Mouse (Mus musculus) forebrain, embryonic 13.5 days (tissue): ENCODE measurements at regions not wholly inside any gene's neighbourhood (a gene's known extent, or its start where the extent isn't known, plus 50 kb on each side); places are given as distances from the start of the nearest gene placed in this dataset.
A peak's percentile ranks its signal among the peaks of the same experiment; 100 is the strongest.

Experiments
- ATAC-seq: fragments of 200-750 bp; cut with Nextera tagmentation; 2 replicates; pipeline ENCODE4 v1.8.0; 2017
- H3K27ac ChIP-seq: fragments of 300-500 bp; sonication (generic); 2 replicates; pipeline ENCODE4 v1.5.1; 2015; ENCODE audit warnings: inconsistent platforms, mild to moderate bottlenecking, moderate library complexity
- H3K27me3 ChIP-seq: fragments of 300-500 bp; sonication (generic); 2 replicates; pipeline ENCODE4 v1.6.1; 2015; ENCODE audit warnings: mild to moderate bottlenecking, inconsistent platforms
- H3K36me3 ChIP-seq: fragments of 300-500 bp; sonication (generic); 2 replicates; pipeline ENCODE4 v1.6.1; 2015; ENCODE audit warnings: mild to moderate bottlenecking, inconsistent platforms; ENCODE audit not compliant: poor library complexity, severe bottlenecking
- H3K4me1 ChIP-seq: fragments of 300-500 bp; sonication (generic); 2 replicates; pipeline ENCODE4 v1.6.1; 2015; ENCODE audit warnings: inconsistent platforms
- H3K4me2 ChIP-seq: fragments of 300-500 bp; sonication (generic); 2 replicates; pipeline ENCODE4 v1.6.1; 2015; ENCODE audit warnings: inconsistent platforms, mild to moderate bottlenecking, moderate library complexity
- H3K4me3 ChIP-seq: fragments of 300-500 bp; sonication (generic); 2 replicates; pipeline ENCODE4 v1.5.1; 2015; ENCODE audit warnings: mild to moderate bottlenecking, inconsistent platforms
- H3K9ac ChIP-seq: fragments of 300-500 bp; sonication (generic); 2 replicates; pipeline ENCODE4 v1.6.1; 2015; ENCODE audit warnings: mild to moderate bottlenecking, inconsistent platforms
- H3K9me3 ChIP-seq: fragments of 300-500 bp; sonication (generic); replicated peaks from 2 replicates; pipeline ENCODE4 v1.6.1; 2016; ENCODE audit warnings: inconsistent platforms
- WGBS: fragments of 180-500 bp; shearing (Covaris S2); methylation state at CpG from one replicate; pipeline ENCODE4 v1.1.7; 2015; 5-methylcytosine and 5-hydroxymethylcytosine counted together

- no peaks in the 10 kb centered on the region for H3K36me3 ChIP-seq
- no peak overlapping the region for H3K27ac ChIP-seq
- H3K4me2 ChIP-seq, result no peak overlapping the region
- no peak overlapping the region for H3K4me3 ChIP-seq
- WGBS, result 91% methylated on average over 4 of the region's 4 CpGs
- no peaks in the 10 kb centered on the region for H3K27me3 ChIP-seq
- no peaks in the 10 kb centered on the region for H3K4me1 ChIP-seq
- no peak for ATAC-seq
- no peak overlapping the region for H3K9ac ChIP-seq
- H3K9me3 ChIP-seq, result no peaks in the 10 kb centered on the region
These were observed 214.5 kb upstream of the Nbea start for GRCm38 (mm10) chr3:56397851-56398496.

- H3K36me3 ChIP-seq, result no peaks in the 10 kb centered on the region
- H3K4me2 ChIP-seq, result no peak overlapping the region
- 0 out of 2 replicates have a peak overlapping the region, but pooled peaks have one; percentile 8 for H3K27ac ChIP-seq
- peak; percentile 92 for ATAC-seq
- H3K9me3 ChIP-seq, result no peaks in the 10 kb centered on the region
- 80% methylated on average over 5 of the region's 5 CpGs for WGBS
- no peaks in the 10 kb centered on the region for H3K27me3 ChIP-seq
- H3K9ac ChIP-seq, result no peak overlapping the region
- H3K4me3 ChIP-seq, result no peak overlapping the region
- H3K4me1 ChIP-seq, result no peaks in the 10 kb centered on the region
These were observed 209.6 kb upstream of the Nbea start for GRCm38 (mm10) chr3:56393134-56393533.

DNA sequence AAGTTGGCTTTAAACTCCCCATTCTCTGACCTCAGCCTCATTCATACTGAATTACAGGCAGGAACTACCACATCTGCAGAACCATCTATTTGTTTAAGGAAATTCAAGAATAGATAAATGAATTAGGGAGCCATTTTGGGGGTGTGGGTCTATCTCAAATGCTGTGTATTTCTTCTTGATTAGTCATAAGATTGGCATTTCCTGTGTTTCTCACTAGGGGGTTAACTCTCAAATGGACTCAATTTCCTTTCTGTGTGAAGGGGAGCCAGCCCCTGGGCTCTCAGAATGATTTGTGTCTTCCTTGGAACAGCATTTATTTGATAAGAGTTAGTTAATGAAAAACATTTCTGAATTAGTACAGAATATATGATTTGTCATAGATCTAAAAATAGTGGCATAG is 196.8 kb upstream of the Nbea start:
- peaks cover 5% of the 10 kb centered on the region; the same call in 1 of the 2 replicates for H3K9me3 ChIP-seq
- no peak for ATAC-seq
- no peak overlapping the region for H3K9ac ChIP-seq
- 0 out of 2 replicates have a peak, but pooled peaks cover 4% of the 10 kb centered on the region for H3K4me1 ChIP-seq
- no peak overlapping the region for H3K27ac ChIP-seq
- H3K4me3 ChIP-seq, result no peak overlapping the region
- no peaks in the 10 kb centered on the region for H3K27me3 ChIP-seq
- H3K36me3 ChIP-seq, result no peaks in the 10 kb centered on the region
- H3K4me2 ChIP-seq, result no peak overlapping the region

- Histone ChIP-seq H3K36me3 (no peaks in the 10 kb centered on the region), H3K9ac (no peak overlapping the region), H3K27me3 (no peaks in the 10 kb centered on the region), H3K4me3 (no peak overlapping the region), H3K27ac (no peak overlapping the region), H3K4me1 (0 out of 2 replicates have a peak, but pooled peaks cover 4% of the 10 kb centered on the region), H3K4me2 (no peak overlapping the region), H3K9me3 (peaks cover 5% of the 10 kb centered on the region; the same call in 1 of the 2 replicates)
- 26% methylated on average over 3 of the region's 3 CpGs for WGBS
- peak; percentile 90 for ATAC-seq
These were observed 196.0 kb upstream of the Nbea start for GRCm38 (mm10) chr3:56379500-56379899.

GRCm38 (mm10) chr3:56362543-56362942 is 179.0 kb upstream of the Nbea start:
- no peak overlapping the region for H3K9ac ChIP-seq
- ATAC-seq, result peak; percentile 90
- no peak overlapping the region for H3K4me3 ChIP-seq
- H3K4me2 ChIP-seq, result no peak overlapping the region
- WGBS, result 65% methylated on average over 2 of the region's 2 CpGs
- H3K36me3 ChIP-seq, result no peaks in the 10 kb centered on the region
- H3K27ac ChIP-seq, result no peak overlapping the region
- peaks cover 8% of the 10 kb centered on the region for H3K4me1 ChIP-seq
- H3K9me3 ChIP-seq, result no peaks in the 10 kb centered on the region
- H3K27me3 ChIP-seq, result no peaks in the 10 kb centered on the region

GRCm38 (mm10) chr3:56357035-56357701 is 173.7 kb upstream of the Nbea start:
- peak; percentile 85 for ATAC-seq
- no peaks in the 10 kb centered on the region for H3K9me3 ChIP-seq
- H3K36me3 ChIP-seq, result no peaks in the 10 kb centered on the region
- peak overlapping the region; percentile 81 for H3K27ac ChIP-seq
- no peak overlapping the region for H3K4me3 ChIP-seq
- H3K9ac ChIP-seq, result no peak overlapping the region
- no peak overlapping the region for H3K4me2 ChIP-seq
- WGBS, result 38% methylated on average over 6 of the region's 6 CpGs
- no peaks in the 10 kb centered on the region for H3K27me3 ChIP-seq
- H3K4me1 ChIP-seq, result peaks cover 25% of the 10 kb centered on the region

GRCm38 (mm10) chr3:56356163-56356882 is 172.8 kb upstream of the Nbea start:
- H3K4me2 ChIP-seq, result no peak overlapping the region
- 69% methylated on average over 5 of the region's 5 CpGs for WGBS
- no peak overlapping the region for H3K9ac ChIP-seq
- H3K4me3 ChIP-seq, result no peak overlapping the region
- H3K4me1 ChIP-seq, result peaks cover 25% of the 10 kb centered on the region
- no peaks in the 10 kb centered on the region for H3K36me3 ChIP-seq
- H3K27me3 ChIP-seq, result no peaks in the 10 kb centered on the region
- peak; percentile 79 for ATAC-seq
- H3K9me3 ChIP-seq, result no peaks in the 10 kb centered on the region
- H3K27ac ChIP-seq, result peak overlapping the region; percentile 81
